ENCODE assay signal across 17 mouse cellular contexts in the genomic region with DNA sequence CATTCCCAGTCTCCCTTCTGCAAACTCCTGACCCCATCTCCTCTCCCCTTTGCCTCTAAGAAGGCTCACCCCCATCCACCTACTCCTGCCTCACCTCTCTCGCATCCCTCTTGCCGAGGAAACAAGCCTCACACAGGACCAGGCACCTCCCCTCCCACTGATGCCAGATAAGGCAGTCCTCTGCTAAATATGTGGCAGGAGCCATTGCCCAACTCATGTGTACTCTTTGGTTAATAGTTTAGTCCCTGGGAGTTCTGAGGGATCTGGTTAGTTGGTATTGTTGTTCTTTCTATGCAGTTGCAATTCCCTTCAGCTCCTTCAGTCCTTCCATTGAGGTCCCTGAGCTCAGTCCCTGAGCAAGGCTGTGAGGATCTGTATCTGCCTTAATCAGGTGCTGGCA.
"Had no signal": no experiment of that assay in that cellular context is flagged by ENCODE, and none has a peak within 500 bp of the region (broad histone marks: within the 10 kb centered on the region; RNA-seq: fewer than 3 reads in every experiment).

No protein-coding gene starts in this region.

- H3K4me2 ChIP-seq: midbrain, embryonic 11.5 days; stomach, embryonic 15.5 days had no signal

- H3K4me1 ChIP-seq: stomach, embryonic 15.5 days had no signal

- H3K36me3 ChIP-seq: stomach, embryonic 15.5 days had no signal

- H3K27ac ChIP-seq: kidney, postnatal 0 days; layer of hippocampus, adult 2 months; left cerebral cortex, adult 2 months; stomach, embryonic 15.5 days had no signal

- H3K4me3 ChIP-seq: layer of hippocampus, adult 2 months; left cerebral cortex, adult 2 months; stomach, embryonic 15.5 days had no signal

- H3K9me3 ChIP-seq: stomach, embryonic 15.5 days had no signal

- H3K9ac ChIP-seq: stomach, embryonic 15.5 days had no signal

- DNase-seq: kidney, adult 2 months; kidney, postnatal 25 days; layer of hippocampus, adult 9-11 months; layer of hippocampus, postnatal 36 days; lung, adult 2 months; midbrain, embryonic 14.5 days; right cerebral cortex, adult 18-20 months; right cerebral cortex, postnatal 14 days; right cerebral cortex, postnatal 4 days; spleen, adult 18-20 months; thymus, postnatal 25 days had no signal

- H3K27me3 ChIP-seq: stomach, embryonic 15.5 days had no signal

- ATAC-seq: intestine, postnatal 0 days had no signal
